Mouse (Mus musculus) testis, adult 10 weeks (tissue): Measurements from ENCODE around the gene Olfr155. TPM values are rescaled to one million over a fixed set of nuclear protein-coding genes. Genes with fewer than 3 reads are reported as not detected.

ENCODE experiments used
- polyA plus RNA-seq: library from polyadenylated mRNA; stranded (reverse); fragments of 350-450 nt; fragmentation: Illumina TruSeq; extraction: RNeasy Lipid Tissue Mini Kit (QIAGEN cat#74804); gene quantifications from one replicate; pipeline ENCODE4 v1.2.3, GENCODE M21; 2014; ENCODE audit warnings: low read depth, low replicate concordance

Gene Olfr155
- not detected for polyA plus RNA-seq

GRCm38 (mm10) chr4:43851265-43851664 is at the start of gene Olfr155:
Olfr155 (plus strand) TSS chr4:43851565.

GRCm38 (mm10) chr4:43823845-43824337 is 27.5 kb upstream of the Olfr155 start, which contains the start of gene Olfr156:
Olfr156 (minus strand) TSS chr4:43823895.

GRCm38 (mm10) chr4:43840101-43840500 is 11.3 kb upstream of the Olfr155 start, which contains the start of gene Olfr157:
Olfr157 (minus strand) TSS chr4:43840201.

GRCm38 (mm10) chr4:43875160-43875918 is 24.0 kb downstream of the Olfr155 start, which contains the start of gene Reck:
Reck (plus strand) TSS chr4:43875530.

Other genes starting within 250 kb of the Olfr155 start
- gene Npr2, start 219.6 kb upstream of the Olfr155 start, polyA plus RNA-seq = 0.94 TPM
- 7.7 TPM for gene Spag8, start 198.0 kb upstream of the Olfr155 start, polyA plus RNA-seq
- 0.91 TPM for gene Hint2, start 195.1 kb upstream of the Olfr155 start, polyA plus RNA-seq
- 11.4 TPM for gene Tmem8b, start 182.6 kb upstream of the Olfr155 start, polyA plus RNA-seq
- gene Fam221b, start 182.4 kb upstream of the Olfr155 start, polyA plus RNA-seq = 179 TPM
- gene Olfr70, start 150.8 kb upstream of the Olfr155 start, polyA plus RNA-seq = not detected
- gene Olfr71, start 141.3 kb upstream of the Olfr155 start, polyA plus RNA-seq = not detected
- not detected for gene Hrct1, start 124.4 kb upstream of the Olfr155 start, polyA plus RNA-seq
- gene Spaar, start 121.5 kb upstream of the Olfr155 start, polyA plus RNA-seq = 1.9 TPM
- not detected for gene Olfr159, start 80.6 kb upstream of the Olfr155 start, polyA plus RNA-seq
- gene Olfr156, start 27.7 kb upstream of the Olfr155 start, polyA plus RNA-seq = not detected
- gene Olfr157, start 11.4 kb upstream of the Olfr155 start, polyA plus RNA-seq = not detected
- 6.3 TPM for gene Reck, start 24.0 kb downstream of the Olfr155 start, polyA plus RNA-seq
- 2.8 TPM for gene Glipr2, start 105.8 kb downstream of the Olfr155 start, polyA plus RNA-seq
- gene Ccin, start 131.9 kb downstream of the Olfr155 start, polyA plus RNA-seq = 47.2 TPM
- 11.7 TPM for gene Clta, start 152.9 kb downstream of the Olfr155 start, polyA plus RNA-seq
- 1.8 TPM for gene Gne, start 232.6 kb downstream of the Olfr155 start, polyA plus RNA-seq